Mouse (Mus musculus) erythroblast, adult 5-6 weeks (primary cell): ENCODE data around the gene Zfp280b. TPM values are rescaled to one million over a fixed set of nuclear protein-coding genes. Genes with fewer than 3 reads are reported as not detected.
"Not testable (repeated sequence)": the region's sequence is repeated elsewhere in the genome, so short reads cannot be mapped to it uniquely, and the experiment has no call there.

Source experiments
- ATAC-seq: replicated peaks from 2 replicates; pipeline ENCODE4 v1.8.0; 2016; ENCODE audit warnings: moderate number of reproducible peaks, mild to moderate bottlenecking, moderate TSS enrichment, inconsistent platforms; ENCODE audit not compliant: poor library complexity, low FRiP score, severe bottlenecking
- total RNA-seq, 2 experiments: library from RNA; stranded (forward) in 1 of 2; stranded (reverse) in 1 of 2; fragments of 150-400 nt in 1 of 2; fragments of 200-764, 138-1000 nt in 1 of 2; gene quantifications; 2 replicates each; pipeline versions ENCODE4 v1.2.3 to v1.2.4; 2015 to 2017; ENCODE audit warnings: low replicate concordance in 2 of 2

Zfp280b gene
- 0.63 and 2.7 TPM in 2 replicates for total RNA-seq (2015; ENCODE audit: low replicate concordance)
- 1.8 and 2.2 TPM in 2 replicates for total RNA-seq (2017; ENCODE audit: low replicate concordance)

- ATAC-seq = peak; percentile 100
Observed at GRCm38 (mm10) chr10:76032402-76033118, at the start of gene Zfp280b. Zfp280b (plus strand) TSS chr10:76032650.

- no peak for ATAC-seq
Observed at GRCm38 (mm10) chr10:75990430-75991042, 41.9 kb upstream of the Zfp280b start.

- ATAC-seq = no peak
Observed at GRCm38 (mm10) chr10:75993616-75994240, 38.7 kb upstream of the Zfp280b start.

- ATAC-seq = not testable (repeated sequence)
Observed at GRCm38 (mm10) chr10:75994531-75995210, 37.8 kb upstream of the Zfp280b start.

GRCm38 (mm10) chr10:75995463-75995862, 37.0 kb upstream of the Zfp280b start:
- ATAC-seq = no peak

GRCm38 (mm10) chr10:75996315-75996714, 36.1 kb upstream of the Zfp280b start:
- ATAC-seq = no peak

- no peak for ATAC-seq
Observed at GRCm38 (mm10) chr10:76001160-76001559, 31.3 kb upstream of the Zfp280b start.

- ATAC-seq = no peak
Observed at GRCm38 (mm10) chr10:76002101-76002521, 30.3 kb upstream of the Zfp280b start.

- ATAC-seq = no peak
Observed at GRCm38 (mm10) chr10:76002615-76003014, 29.8 kb upstream of the Zfp280b start.

- no peak for ATAC-seq
Observed at GRCm38 (mm10) chr10:76003221-76003620, 29.2 kb upstream of the Zfp280b start.

GRCm38 (mm10) chr10:76006385-76006784, 26.1 kb upstream of the Zfp280b start:
- ATAC-seq = no peak

- ATAC-seq = no peak
Observed at GRCm38 (mm10) chr10:76009812-76010211, 22.6 kb upstream of the Zfp280b start.

- ATAC-seq = no peak
Observed at GRCm38 (mm10) chr10:76012922-76013321, 19.5 kb upstream of the Zfp280b start.

- ATAC-seq = no peak
Observed at GRCm38 (mm10) chr10:76016886-76017285, 15.6 kb upstream of the Zfp280b start.

GRCm38 (mm10) chr10:76021728-76022127, 10.7 kb upstream of the Zfp280b start:
- no peak for ATAC-seq

- no peak for ATAC-seq
Observed at GRCm38 (mm10) chr10:76023921-76024320, 8.5 kb upstream of the Zfp280b start.

- no peak for ATAC-seq
Observed at GRCm38 (mm10) chr10:76025470-76026190, 6.8 kb upstream of the Zfp280b start.

- no peak for ATAC-seq
Observed at GRCm38 (mm10) chr10:76027127-76028015, 5.1 kb upstream of the Zfp280b start.

GRCm38 (mm10) chr10:76028016-76028366, 4.5 kb upstream of the Zfp280b start:
- ATAC-seq = no peak
